ENCODE assay signal across 8 mouse cellular contexts in the genomic region with DNA sequence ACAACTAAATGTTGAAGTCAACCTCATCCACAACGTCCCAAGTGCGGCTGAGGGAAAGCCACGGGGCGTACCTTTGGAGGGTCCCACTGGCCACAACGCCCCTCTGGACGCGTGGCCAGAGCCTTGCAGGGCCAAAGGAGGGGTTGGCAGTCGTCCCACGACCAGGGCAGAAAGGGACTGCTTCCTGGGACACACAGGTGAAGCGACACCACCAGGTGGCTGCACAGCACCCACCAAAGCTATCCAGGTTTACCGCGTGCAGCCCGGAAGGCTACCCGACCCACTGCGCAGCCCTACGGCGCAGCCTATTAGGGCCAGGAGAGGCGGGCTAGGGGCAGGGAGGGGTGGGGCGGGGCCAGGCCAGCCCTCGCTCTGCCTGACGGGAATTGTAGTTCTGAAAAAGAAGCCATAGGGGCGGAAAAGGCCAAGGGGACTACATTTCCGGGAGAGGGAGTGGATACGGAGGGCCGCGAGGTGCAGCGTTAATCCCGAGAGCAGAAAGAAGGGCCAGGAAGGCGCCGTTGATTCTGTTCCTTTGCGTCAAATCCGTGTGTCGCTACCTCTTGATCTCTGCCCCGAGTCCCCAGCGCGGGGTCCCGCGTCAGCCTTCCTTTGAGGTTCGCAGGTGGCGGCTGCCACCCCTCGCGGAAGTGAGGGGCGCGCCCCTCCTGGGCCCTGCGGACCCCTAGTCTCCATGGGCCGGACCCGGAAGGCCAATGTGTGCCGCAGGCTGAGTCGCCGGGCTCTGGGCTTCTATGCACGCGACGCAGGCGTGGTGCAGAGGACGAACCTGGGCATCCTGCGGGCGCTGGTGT. TPM values are rescaled to one million over a fixed set of nuclear protein-coding genes. Genes with fewer than 3 reads are reported as not detected.
DNase-seq lines count a peak whose midpoint lies in the region; ATAC-seq lines count a peak whose summit lies in the region.

A gene (plus strand): TSS at position 29 of the 815 bp plus-strand sequence.
A gene (minus strand): TSS at position 284 of the 815 bp plus-strand sequence.

- peak within 1 kb of the TSS; percentile 66 for H3K4me2 ChIP-seq in intestine, embryonic 14.5 days (ENCODE audit: low read length)

- intact Hi-C loops in left cerebral cortex, postnatal 14 days (cut with DNase I), result no loop called here

- peaks cover 4% of the 10 kb centered on the region; the same call in 1 of the 2 replicates for H3K36me3 ChIP-seq in intestine, embryonic 14.5 days (ENCODE audit: control insufficient read depth, insufficient read depth, low read length)

- peak; percentile 83 to 87 for DNase-seq in adrenal gland, adult 18-20 months (ENCODE audit: low spot score in 2 of 2)
- DNase-seq in embryo, embryonic 11 days, result peak; percentile 96
- DNase-seq in gastrocnemius, postnatal 25 days, result peak; percentile 92
- DNase-seq in intestine, embryonic 14.5 days (ENCODE audit: low spot score), result peak; percentile 94
- DNase-seq in left cerebral cortex, postnatal 14 days (ENCODE audit: low spot score in 2 of 2), result peak; percentile 90 to 92
- peak; percentile 96 for DNase-seq in mesoderm, embryonic 11.5 days (ENCODE audit: low read depth, low spot score)
- DNase-seq in right cerebral cortex, postnatal 36 days (ENCODE audit: low spot score in 2 of 2), result peak; percentile 87 to 88
- DNase-seq in yolk sac, embryonic 10.5 days (ENCODE audit: low spot score), result peak; percentile 97

- peak within 1 kb of the TSS; percentile 90 for H3K4me3 ChIP-seq in intestine, embryonic 14.5 days (ENCODE audit: low read depth, low read length)

- H3K27ac ChIP-seq in intestine, embryonic 14.5 days (ENCODE audit: low read depth), result peak within 1 kb of the TSS; percentile 90

- WGBS in intestine, embryonic 14.5 days, result under 1% methylated on average over 57 of the region's 57 CpGs

- peak within 1 kb of the TSS; percentile 79 for H3K9ac ChIP-seq in intestine, embryonic 14.5 days (ENCODE audit: low read length)

- ATAC-seq in intestine, embryonic 14.5 days (replicated peaks; ENCODE audit: low FRiP score, low TSS enrichment, low read depth), result peak; percentile 98

- no peaks in the 10 kb centered on the region for H3K27me3 ChIP-seq in intestine, embryonic 14.5 days (replicated peaks; ENCODE audit: control insufficient read depth, insufficient read depth, low read length)

- 0 out of 2 replicates have a peak, but pooled peaks cover 3% of the 10 kb centered on the region for H3K9me3 ChIP-seq in intestine, embryonic 14.5 days (ENCODE audit: control insufficient read depth, low read length)

- peaks cover 12% of the 10 kb centered on the region; the same call in 1 of the 2 replicates for H3K4me1 ChIP-seq in intestine, embryonic 14.5 days (replicated peaks; ENCODE audit: control insufficient read depth, insufficient read depth, low read length)

RNA-seq across cellular contexts. Expression of the first gene that starts in this region (rescaled TPM):
- total RNA-seq in adrenal gland, adult 18-20 months (2021), result 1 to 10 TPM; 7.4 to 9.8 TPM
- total RNA-seq in gastrocnemius, postnatal 25 days (2021), result 1 to 10 TPM; 4.5 to 5.3 TPM
- 37.5 and 39.2 TPM in 2 replicates for polyA plus RNA-seq in intestine, embryonic 14.5 days (2014; fragmentation: Nextera tagmentation; extraction: Ambion mirVana)
- 10 to 100 TPM; 11.0 to 12.1 TPM for total RNA-seq in left cerebral cortex, postnatal 14 days (2021)

RNA-seq across cellular contexts. Expression of the second gene that starts in this region (rescaled TPM):
- 10 to 100 TPM; 11.0 to 13.3 TPM for total RNA-seq in adrenal gland, adult 18-20 months (2021)
- total RNA-seq in gastrocnemius, postnatal 25 days (2021), result 1 to 10 TPM; 5.8 to 6.1 TPM
- polyA plus RNA-seq in intestine, embryonic 14.5 days (2014; fragmentation: Nextera tagmentation; extraction: Ambion mirVana), result 14.9 and 19.2 TPM in 2 replicates
- 10 to 100 TPM; 12.5 to 12.7 TPM for total RNA-seq in left cerebral cortex, postnatal 14 days (2021)

Comparison
In these comparisons a context has a peak if more than half of its experiments do, and no peak if none do; other contexts are left out.
1. Peak in every context shown above with its lines: DNase-seq, ATAC-seq, H3K4me3 ChIP-seq and H3K27ac ChIP-seq.